Mouse (Mus musculus): ENCODE data around the gene Slc15a1. TPM values are rescaled to one million over a fixed set of nuclear protein-coding genes. Genes with fewer than 3 reads are reported as not detected.

Gene Slc15a1
- polyA plus RNA-seq, 1 experiment from 2014 or later, result not detected

GRCm38 (mm10) chr14:121429854-121430535 lies 75.1 kb downstream of the Slc15a1 start:
- Histone ChIP-seq H3K27ac (ENCODE audit: low read depth, low read length) (no peak overlapping the region), H3K27me3 (ENCODE audit: control insufficient read depth, insufficient read depth, low read length) (no peaks in the 10 kb centered on the region), H3K9ac (replicated peaks; ENCODE audit: low read depth, low read length) (no peak overlapping the region), H3K4me2 (ENCODE audit: low read depth, low read length) (no peak overlapping the region), H3K9me3 (ENCODE audit: control insufficient read depth, low read length) (no peaks in the 10 kb centered on the region), H3K4me3 (ENCODE audit: low read depth, low read length) (no peak overlapping the region), H3K4me1 (ENCODE audit: control insufficient read depth, insufficient read depth, low read length) (no peaks in the 10 kb centered on the region), H3K36me3 (ENCODE audit: control insufficient read depth, insufficient read depth, low read length) (no peaks in the 10 kb centered on the region)
- ATAC-seq (ENCODE audit: low read depth), result no peak
- 85% methylated on average over 17 of the region's 17 CpGs for WGBS

GRCm38 (mm10) chr14:121428148-121428547 lies 76.9 kb downstream of the Slc15a1 start:
- no peaks in the 10 kb centered on the region for H3K4me1 ChIP-seq (ENCODE audit: control insufficient read depth, insufficient read depth, low read length)
- WGBS, result 96% methylated on average over 4 of the region's 4 CpGs
- H3K27ac ChIP-seq (ENCODE audit: low read depth, low read length), result no peak overlapping the region
- ATAC-seq (ENCODE audit: low read depth), result no peak
- no peak overlapping the region for H3K4me2 ChIP-seq (ENCODE audit: low read depth, low read length)
- no peak overlapping the region for H3K4me3 ChIP-seq (ENCODE audit: low read depth, low read length)
- H3K27me3 ChIP-seq (ENCODE audit: control insufficient read depth, insufficient read depth, low read length), result no peaks in the 10 kb centered on the region
- no peak overlapping the region for H3K9ac ChIP-seq (replicated peaks; ENCODE audit: low read depth, low read length)
- H3K36me3 ChIP-seq (ENCODE audit: control insufficient read depth, insufficient read depth, low read length), result no peaks in the 10 kb centered on the region
- no peaks in the 10 kb centered on the region for H3K9me3 ChIP-seq (ENCODE audit: control insufficient read depth, low read length)

GRCm38 (mm10) chr14:121426743-121427142 lies 78.3 kb downstream of the Slc15a1 start:
- H3K36me3 ChIP-seq (ENCODE audit: control insufficient read depth, insufficient read depth, low read length), result no peaks in the 10 kb centered on the region
- no peak overlapping the region for H3K4me3 ChIP-seq (ENCODE audit: low read depth, low read length)
- no peaks in the 10 kb centered on the region for H3K4me1 ChIP-seq (ENCODE audit: control insufficient read depth, insufficient read depth, low read length)
- H3K27ac ChIP-seq (ENCODE audit: low read depth, low read length), result no peak overlapping the region
- H3K4me2 ChIP-seq (ENCODE audit: low read depth, low read length), result no peak overlapping the region
- ATAC-seq (ENCODE audit: low read depth), result no peak
- no peak overlapping the region for H3K9ac ChIP-seq (replicated peaks; ENCODE audit: low read depth, low read length)
- no peaks in the 10 kb centered on the region for H3K9me3 ChIP-seq (ENCODE audit: control insufficient read depth, low read length)
- H3K27me3 ChIP-seq (ENCODE audit: control insufficient read depth, insufficient read depth, low read length), result no peaks in the 10 kb centered on the region

GRCm38 (mm10) chr14:121425004-121425793 lies 79.9 kb downstream of the Slc15a1 start:
- no peak for ATAC-seq (ENCODE audit: low read depth)
- Histone ChIP-seq H3K36me3 (ENCODE audit: control insufficient read depth, insufficient read depth, low read length) (no peaks in the 10 kb centered on the region), H3K4me3 (ENCODE audit: low read depth, low read length) (no peak overlapping the region), H3K9ac (replicated peaks; ENCODE audit: low read depth, low read length) (no peak overlapping the region), H3K9me3 (ENCODE audit: control insufficient read depth, low read length) (no peaks in the 10 kb centered on the region), H3K4me1 (ENCODE audit: control insufficient read depth, insufficient read depth, low read length) (no peaks in the 10 kb centered on the region), H3K4me2 (ENCODE audit: low read depth, low read length) (no peak overlapping the region), H3K27ac (ENCODE audit: low read depth, low read length) (no peak overlapping the region), H3K27me3 (ENCODE audit: control insufficient read depth, insufficient read depth, low read length) (no peaks in the 10 kb centered on the region)
- WGBS, result 83% methylated on average over 7 of the region's 7 CpGs

- ATAC-seq (ENCODE audit: low read depth), result no peak
- Histone ChIP-seq H3K4me3 (ENCODE audit: low read depth, low read length) (no peak overlapping the region), H3K27me3 (ENCODE audit: control insufficient read depth, insufficient read depth, low read length) (no peaks in the 10 kb centered on the region), H3K4me2 (ENCODE audit: low read depth, low read length) (no peak overlapping the region), H3K4me1 (ENCODE audit: control insufficient read depth, insufficient read depth, low read length) (no peaks in the 10 kb centered on the region), H3K27ac (ENCODE audit: low read depth, low read length) (no peak overlapping the region), H3K9ac (replicated peaks; ENCODE audit: low read depth, low read length) (no peak overlapping the region), H3K9me3 (ENCODE audit: control insufficient read depth, low read length) (no peaks in the 10 kb centered on the region), H3K36me3 (ENCODE audit: control insufficient read depth, insufficient read depth, low read length) (no peaks in the 10 kb centered on the region)
- 78% methylated on average over 7 of the region's 7 CpGs for WGBS
Observed at GRCm38 (mm10) chr14:121423341-121423751, 81.7 kb downstream of the Slc15a1 start.

GRCm38 (mm10) chr14:121422664-121423340 lies 82.2 kb downstream of the Slc15a1 start:
- no peaks in the 10 kb centered on the region for H3K36me3 ChIP-seq (ENCODE audit: control insufficient read depth, insufficient read depth, low read length)
- WGBS, result 76% methylated on average over 4 of the region's 4 CpGs
- H3K27me3 ChIP-seq (ENCODE audit: control insufficient read depth, insufficient read depth, low read length), result no peaks in the 10 kb centered on the region
- H3K9ac ChIP-seq (replicated peaks; ENCODE audit: low read depth, low read length), result no peak overlapping the region
- H3K27ac ChIP-seq (ENCODE audit: low read depth, low read length), result no peak overlapping the region
- H3K4me2 ChIP-seq (ENCODE audit: low read depth, low read length), result no peak overlapping the region
- ATAC-seq (ENCODE audit: low read depth), result no peak
- H3K4me3 ChIP-seq (ENCODE audit: low read depth, low read length), result no peak overlapping the region
- H3K9me3 ChIP-seq (ENCODE audit: control insufficient read depth, low read length), result no peaks in the 10 kb centered on the region
- no peaks in the 10 kb centered on the region for H3K4me1 ChIP-seq (ENCODE audit: control insufficient read depth, insufficient read depth, low read length)

GRCm38 (mm10) chr14:121422000-121422399 lies 83.1 kb downstream of the Slc15a1 start:
- H3K27me3 ChIP-seq (ENCODE audit: control insufficient read depth, insufficient read depth, low read length), result no peaks in the 10 kb centered on the region
- no peak overlapping the region for H3K27ac ChIP-seq (ENCODE audit: low read depth, low read length)
- no peaks in the 10 kb centered on the region for H3K36me3 ChIP-seq (ENCODE audit: control insufficient read depth, insufficient read depth, low read length)
- H3K4me1 ChIP-seq (ENCODE audit: control insufficient read depth, insufficient read depth, low read length), result no peaks in the 10 kb centered on the region
- no peak overlapping the region for H3K9ac ChIP-seq (replicated peaks; ENCODE audit: low read depth, low read length)
- H3K4me2 ChIP-seq (ENCODE audit: low read depth, low read length), result no peak overlapping the region
- no peaks in the 10 kb centered on the region for H3K9me3 ChIP-seq (ENCODE audit: control insufficient read depth, low read length)
- H3K4me3 ChIP-seq (ENCODE audit: low read depth, low read length), result no peak overlapping the region
- WGBS, result 93% methylated on average over 4 of the region's 4 CpGs
- no peak for ATAC-seq (ENCODE audit: low read depth)

GRCm38 (mm10) chr14:121417594-121417993 lies 87.5 kb downstream of the Slc15a1 start:
- 68% methylated on average over 5 of the region's 5 CpGs for WGBS

More at GRCm38 (mm10) chr14:121417594-121417993, 87.5 kb downstream of the Slc15a1 start:
- Histone ChIP-seq H3K4me1 (ENCODE audit: control insufficient read depth, insufficient read depth, low read length) (no peaks in the 10 kb centered on the region), H3K9ac (replicated peaks; ENCODE audit: low read depth, low read length) (no peak overlapping the region), H3K27me3 (ENCODE audit: control insufficient read depth, insufficient read depth, low read length) (no peaks in the 10 kb centered on the region), H3K36me3 (ENCODE audit: control insufficient read depth, insufficient read depth, low read length) (no peaks in the 10 kb centered on the region), H3K9me3 (ENCODE audit: control insufficient read depth, low read length) (no peaks in the 10 kb centered on the region), H3K27ac (ENCODE audit: low read depth, low read length) (no peak overlapping the region), H3K4me2 (ENCODE audit: low read depth, low read length) (no peak overlapping the region), H3K4me3 (ENCODE audit: low read depth, low read length) (no peak overlapping the region)
- ATAC-seq (ENCODE audit: low read depth), result no peak

Data from neural tube, embryonic 14.5 days (tissue).